Mouse (Mus musculus): Measurements from ENCODE around the gene Acacb.

Gene Acacb

DNA sequence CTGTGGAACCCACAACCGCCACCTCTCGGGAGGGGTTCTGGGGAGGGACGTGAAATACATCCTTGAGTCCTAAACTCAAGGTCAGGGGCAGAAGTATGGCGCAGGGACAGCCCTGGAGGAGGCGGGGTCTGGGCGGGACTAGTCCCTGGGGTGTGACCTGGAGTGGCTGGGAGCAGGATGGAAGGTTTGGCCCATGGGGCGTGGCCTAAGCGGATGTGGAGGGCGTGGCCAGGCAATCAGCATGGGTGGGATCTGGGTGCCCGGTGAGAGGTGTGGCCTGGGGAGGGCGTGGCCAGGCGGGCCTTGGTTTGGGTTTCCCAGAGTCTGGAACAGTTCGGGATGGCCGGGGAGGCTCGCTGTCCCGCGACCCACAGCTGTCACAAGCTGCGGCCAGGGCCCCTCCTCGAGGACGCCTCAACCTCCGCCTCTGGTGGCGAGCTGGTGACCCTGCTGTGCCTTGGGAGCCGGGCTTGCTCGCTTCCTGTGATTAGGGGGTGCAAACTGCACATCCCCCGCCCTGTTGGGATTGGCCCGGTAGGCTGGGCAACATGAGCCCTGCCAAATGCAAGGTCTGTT, 29.3 kb downstream of the Acacb start:
- peak; percentile 99 for DNase-seq (ENCODE audit: low spot score)

DNA sequence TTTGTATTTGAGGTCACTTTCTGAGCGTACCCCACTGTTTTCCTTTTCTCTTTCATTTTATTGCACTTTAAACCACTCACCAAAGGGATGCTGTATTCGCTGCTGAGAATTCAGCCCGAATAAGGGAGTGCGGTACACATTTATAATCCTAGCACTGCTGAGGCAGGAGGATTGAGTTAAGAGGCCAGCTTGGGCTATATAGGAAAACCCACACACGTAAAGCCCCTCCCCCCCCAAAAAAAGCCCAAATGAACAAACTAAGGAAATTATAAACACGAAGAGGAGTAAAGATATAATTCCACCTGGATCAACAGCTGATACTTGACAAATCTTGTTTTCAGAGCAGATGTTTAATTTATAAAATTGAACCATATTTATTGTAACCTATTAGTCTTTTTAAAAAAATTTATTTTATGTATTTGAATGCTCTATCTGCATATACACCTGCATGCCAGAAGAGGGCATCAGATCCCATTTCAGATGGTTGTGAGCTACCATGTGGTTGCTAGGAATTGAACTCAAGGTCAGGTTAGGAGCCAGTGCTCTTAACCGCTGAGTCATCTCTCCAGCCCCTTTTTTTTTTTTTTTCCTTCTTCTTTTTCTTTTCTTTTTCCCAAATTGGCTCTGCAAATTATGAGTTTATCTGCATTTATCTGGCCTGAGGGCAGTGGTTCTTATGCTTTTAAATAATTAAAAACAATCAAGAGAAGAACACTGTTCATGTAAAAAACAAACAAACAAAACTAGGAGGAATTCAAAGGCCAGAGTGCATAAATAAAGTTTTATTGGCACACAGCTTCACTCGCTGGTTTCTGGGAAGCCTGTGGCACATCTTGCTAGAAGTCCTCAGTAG, 30.4 kb downstream of the Acacb start:
- no peak for DNase-seq (ENCODE audit: low spot score)

DNA sequence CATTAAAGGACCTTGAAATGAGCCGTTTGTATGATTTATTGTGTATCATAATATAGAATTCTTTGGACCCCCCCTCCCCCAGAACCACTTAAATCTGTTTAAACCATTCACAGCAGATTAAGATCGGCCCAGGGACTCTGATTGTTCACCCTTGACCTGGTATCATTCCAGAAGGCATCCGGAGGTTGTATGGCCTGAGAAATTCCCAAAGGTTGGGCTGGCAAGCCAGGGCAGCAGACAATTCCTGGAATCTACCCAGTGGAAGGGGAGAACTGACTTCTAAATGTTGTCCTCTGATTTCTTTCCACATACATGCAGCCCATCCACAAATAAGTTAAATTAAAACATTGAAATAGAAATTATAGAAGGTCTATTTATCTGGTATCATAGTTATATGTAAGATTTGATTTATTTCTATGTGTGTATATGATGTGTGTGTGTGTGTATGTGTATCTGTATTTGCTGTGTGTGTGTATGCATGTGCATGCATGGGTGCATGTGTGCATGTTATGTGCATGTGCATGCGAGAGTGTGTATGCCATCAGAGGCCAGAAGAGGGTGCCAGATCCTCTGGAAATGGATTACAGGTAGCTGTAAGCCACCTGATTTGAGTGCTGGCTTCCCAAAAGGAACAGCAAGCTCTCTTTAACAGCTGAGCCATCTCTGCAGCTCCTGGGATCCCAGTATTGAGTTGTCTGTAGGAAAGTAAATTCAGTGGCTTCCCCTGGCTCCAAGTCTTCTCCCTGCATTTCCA, 31.8 kb downstream of the Acacb start:
- no peak for DNase-seq (ENCODE audit: low spot score)

DNA sequence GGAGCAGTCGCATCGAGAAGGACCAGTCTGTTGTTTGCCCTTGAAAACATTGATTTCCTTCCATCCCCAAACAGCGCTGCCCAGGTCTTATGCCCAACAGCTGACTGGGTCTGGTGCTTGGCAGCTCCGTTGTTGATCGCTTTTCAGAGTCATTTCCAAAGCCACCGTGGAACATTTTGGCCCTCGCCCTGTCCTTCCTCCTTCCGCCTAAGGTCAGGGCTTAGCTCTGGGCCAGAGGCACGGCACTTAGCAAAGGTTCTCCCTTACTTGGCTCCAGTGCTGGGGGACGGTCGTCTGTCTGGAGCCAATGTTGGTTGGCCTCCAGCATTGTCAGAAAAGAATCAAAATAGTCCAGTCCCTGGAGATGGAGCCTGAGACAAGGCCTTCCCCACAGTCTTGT, 33.2 kb downstream of the Acacb start:
- no peak for DNase-seq (ENCODE audit: low spot score)

DNA sequence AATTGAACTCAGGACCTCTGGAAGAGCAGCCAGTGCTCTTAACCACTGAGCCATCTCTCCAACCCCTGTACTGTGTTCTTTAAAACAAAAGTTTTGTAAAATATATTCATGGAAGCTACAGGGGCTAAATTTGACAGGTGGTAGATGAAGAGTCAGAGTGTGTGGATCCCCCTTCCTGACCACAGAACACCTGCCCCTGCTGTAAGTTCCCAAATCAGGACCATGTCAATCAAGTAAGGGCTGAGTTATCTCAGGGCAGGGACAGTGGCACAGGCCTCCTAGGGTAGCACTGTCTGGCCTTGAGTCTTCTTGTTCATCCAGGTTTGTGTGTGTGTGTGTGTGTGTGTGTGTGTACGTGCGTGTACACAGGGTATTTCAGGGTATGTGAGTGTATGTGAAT, 37.2 kb downstream of the Acacb start:
- no peak for DNase-seq (ENCODE audit: low spot score)

DNA sequence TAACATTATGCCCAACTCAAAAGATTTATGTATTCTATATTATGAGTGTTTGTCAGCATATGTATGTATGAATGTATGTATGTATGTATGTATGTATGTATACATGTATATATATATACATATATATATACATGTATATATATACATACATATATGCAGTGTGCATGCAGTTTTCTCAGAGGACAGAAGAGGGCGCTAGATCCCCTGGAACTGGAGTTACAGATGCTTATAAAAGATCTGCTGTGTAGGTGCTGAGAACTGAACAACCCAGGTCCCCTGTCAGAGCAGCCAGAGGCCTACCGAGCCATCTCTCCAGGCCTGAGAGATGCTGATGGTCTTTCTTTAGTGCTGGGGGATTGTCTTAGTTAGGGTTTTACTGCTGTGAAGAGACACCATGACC, 40.8 kb downstream of the Acacb start:
- no peak for DNase-seq (ENCODE audit: low spot score)

DNA sequence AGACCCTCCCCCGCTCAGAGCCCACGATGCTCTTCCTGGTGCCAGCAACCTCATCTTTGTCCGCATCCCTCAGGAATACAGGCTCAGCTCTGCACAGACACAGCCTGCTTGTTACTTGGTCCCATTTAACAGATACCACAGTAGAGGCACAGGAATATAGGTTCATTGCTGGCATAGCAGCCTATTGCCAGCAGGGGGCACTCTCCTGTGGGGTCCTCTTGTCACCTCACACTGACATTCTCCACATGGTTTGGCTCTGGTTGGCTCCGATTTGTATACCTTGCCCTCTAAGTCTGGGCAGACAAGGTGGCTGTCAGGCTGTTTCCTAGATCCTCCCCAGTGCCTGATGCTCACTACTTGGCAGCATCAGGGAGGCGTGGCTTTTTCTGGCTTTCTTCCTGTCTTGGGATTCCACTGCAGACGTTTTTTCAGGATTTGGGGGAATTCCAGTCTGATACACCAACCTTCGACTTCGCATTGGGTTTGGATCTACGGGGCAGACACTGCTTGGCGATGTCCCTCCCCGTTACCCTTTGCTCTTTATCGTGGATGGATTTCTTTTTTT, 42.6 kb downstream of the Acacb start:
- no peak for DNase-seq (ENCODE audit: low spot score)

DNA sequence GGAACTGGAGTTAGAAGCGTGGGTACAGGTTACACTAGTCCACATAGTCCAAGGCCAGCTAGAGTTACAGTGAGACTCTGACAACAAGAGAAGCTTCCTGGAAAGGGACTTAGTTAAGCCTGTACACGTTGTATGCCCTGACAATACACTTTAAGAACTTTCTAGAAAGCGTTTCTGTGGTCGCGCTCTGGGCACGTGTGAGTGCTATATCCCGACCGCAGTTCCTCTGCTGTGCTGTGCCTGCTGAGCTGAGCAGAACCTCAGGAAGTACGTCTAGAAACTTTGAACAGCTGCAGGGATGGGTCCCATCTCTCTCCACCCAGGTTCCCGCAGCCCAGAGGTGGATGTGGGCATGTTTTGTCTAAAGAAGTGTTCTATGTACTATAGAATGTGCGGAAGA, 47.8 kb downstream of the Acacb start:
- DNase-seq (ENCODE audit: low spot score): no peak

DNA sequence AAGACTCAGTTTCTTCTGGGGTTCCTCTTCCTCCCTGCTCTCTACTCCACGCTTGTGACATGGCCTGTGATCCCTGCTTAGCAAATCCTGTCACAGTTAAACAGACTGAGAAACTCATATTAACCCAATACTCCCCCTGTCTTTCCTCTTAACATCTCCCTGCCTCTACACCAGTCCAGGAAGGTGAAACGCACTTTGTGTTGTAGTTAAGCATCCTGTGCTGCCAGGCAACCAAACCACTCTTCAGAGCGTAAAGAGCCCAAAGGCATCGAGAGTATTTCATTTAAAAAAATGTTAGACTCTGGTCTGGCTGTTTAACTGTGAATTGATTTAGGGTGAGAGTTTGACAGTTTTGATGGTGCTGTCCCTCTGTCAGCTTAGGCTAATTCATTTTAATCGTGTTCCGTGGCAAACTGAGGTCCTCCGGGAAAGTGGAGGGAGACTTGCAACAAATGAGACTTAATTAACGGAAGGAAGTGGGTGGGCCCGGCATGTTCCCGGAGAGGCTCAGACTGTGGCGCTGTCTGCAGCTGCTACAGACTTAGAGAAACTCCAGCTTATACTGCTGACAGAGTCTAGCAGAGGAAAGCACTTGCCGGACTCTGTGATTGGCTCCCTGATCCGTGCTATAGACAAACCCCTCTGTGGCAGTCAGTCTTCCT, 52.9 kb downstream of the Acacb start:
- peak; percentile 53 for DNase-seq (ENCODE audit: low spot score)

DNA sequence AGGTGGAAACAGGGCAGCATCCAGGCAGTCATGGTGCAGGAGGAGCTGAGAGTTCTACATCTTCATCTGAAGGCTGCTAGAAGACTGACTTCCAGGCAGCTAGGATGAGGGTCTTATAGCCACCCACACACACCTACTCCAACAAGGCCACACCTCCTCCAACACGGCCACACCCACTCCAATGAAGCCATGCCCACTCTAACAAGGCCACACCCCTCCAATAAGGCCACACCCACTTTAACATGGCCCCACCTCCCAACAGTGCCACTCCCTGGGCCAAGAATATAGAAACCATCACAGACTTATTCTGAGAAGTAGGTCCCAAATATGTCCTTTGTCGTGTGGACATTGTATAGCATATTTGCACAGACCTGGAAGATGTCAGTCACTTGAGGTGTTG, 59.8 kb downstream of the Acacb start:
- no peak for DNase-seq (ENCODE audit: low spot score)

DNA sequence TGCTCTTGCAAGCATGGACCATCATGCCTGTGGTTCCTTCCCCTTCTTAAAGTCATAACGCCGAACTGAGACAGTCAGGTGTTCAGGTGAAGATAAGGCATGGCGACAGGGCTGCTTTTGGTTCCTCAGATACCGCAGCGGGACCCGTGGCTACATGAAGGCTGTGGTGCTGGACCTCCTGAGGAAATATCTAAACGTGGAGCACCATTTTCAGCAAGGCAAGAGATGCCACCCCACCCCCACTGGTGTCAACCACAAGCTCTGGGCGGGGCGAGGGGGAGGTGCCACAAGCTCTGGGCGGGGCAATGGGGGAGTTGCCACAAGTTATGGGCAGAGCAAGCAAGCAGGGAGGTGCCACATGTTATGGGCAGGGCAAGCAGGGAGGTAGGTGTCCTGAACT, 66.8 kb downstream of the Acacb start:
- DNase-seq (ENCODE audit: low spot score): no peak

DNA sequence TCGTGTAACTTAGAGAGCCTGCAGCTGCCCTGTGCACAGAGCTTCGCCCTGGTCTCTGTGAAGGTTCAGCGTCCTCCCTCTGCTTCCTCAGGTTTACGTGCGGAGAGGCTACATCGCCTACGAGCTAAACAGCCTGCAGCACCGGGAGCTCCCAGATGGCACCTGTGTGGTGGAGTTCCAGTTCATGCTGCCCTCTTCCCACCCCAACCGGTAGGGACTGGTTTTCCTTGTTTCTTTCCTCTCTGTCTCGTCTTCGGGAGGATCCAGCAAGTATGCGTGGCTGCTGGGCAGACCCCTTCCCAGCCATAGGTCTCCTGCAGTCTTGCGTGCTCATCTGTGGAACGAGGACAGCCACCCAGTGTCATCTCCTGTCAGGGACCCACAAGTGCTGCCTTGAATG, 72.4 kb downstream of the Acacb start:
- DNase-seq (ENCODE audit: low spot score): no peak

DNA sequence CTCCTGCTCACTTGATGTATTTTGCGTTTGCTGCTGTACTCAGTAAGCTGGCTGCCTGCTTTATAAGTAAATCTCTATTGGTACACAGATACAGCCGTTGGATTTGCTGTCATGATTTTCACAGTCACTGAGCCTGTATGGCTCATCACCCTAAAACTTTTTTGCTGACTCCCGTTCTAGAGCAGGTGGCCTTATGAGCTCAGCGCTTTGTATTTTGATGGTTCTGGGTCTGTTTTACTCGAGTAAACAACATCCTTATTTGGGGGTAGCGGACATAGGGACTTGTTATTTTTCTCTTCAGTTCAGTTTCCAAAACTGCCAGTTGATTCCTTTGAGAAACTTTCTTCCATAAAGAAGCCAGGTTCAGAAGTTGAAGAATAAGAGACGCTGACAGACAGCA, 79.7 kb downstream of the Acacb start:
- no peak for DNase-seq (ENCODE audit: low spot score)

DNA sequence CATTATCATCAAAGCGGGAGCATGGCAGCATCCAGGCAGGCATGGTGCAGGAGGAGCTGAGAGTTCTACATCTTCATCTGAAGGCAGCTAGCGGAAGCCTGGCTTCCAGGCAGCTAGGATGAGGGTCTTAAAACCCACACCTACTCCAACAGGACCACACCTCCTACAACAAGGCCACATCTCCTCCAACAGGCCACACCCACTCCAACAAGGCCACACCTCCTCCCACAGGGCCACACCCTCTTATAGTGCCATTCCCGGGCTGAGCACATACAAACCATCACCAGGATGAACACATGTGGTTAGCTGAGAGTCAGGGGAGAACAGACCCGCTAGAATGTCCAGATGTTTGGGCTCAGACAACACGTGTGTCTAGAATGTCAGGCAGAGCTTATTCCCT, 82.6 kb downstream of the Acacb start:
- no peak for DNase-seq (ENCODE audit: low spot score)

DNA sequence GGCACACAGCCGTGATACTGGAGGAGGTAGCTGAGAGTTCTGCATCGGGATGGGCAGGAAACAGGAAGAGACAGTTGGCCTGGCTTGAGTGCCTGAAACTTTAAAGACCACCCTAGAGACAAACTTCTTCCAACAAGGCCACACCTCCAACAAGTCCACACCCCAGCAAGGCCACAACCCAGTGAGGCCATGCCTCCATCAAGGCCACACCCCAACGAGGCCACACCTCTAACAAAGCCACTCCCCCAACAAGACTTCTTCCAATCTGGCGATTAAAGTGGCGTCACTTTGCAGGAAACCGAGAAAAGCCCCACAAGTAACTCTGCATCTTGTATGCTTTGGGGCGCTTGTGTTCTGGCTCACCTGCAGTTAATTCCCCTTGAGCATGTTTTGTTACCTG, 92.6 kb downstream of the Acacb start:
- peak; percentile 13 for DNase-seq (ENCODE audit: low spot score)

DNA sequence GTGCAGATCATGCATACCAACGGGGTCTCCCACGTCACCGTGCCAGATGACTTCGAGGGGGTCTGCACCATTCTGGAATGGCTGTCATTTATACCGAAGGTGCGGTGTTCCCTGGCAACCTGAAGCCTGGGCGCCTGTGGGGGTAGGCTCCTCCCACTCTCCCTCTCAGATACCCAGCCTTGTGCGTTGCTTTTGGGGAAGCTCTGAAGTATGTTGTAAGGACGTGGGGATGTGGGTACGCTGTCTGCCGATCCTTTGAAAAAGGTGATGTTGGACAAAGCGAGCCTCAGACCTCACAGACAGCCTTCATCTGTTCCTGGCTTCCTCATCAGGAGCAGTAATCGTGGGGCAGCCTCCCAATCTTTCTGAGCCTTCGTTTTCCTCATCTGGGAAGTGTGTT, 93.4 kb downstream of the Acacb start:
- DNase-seq (ENCODE audit: low spot score): no peak

DNA sequence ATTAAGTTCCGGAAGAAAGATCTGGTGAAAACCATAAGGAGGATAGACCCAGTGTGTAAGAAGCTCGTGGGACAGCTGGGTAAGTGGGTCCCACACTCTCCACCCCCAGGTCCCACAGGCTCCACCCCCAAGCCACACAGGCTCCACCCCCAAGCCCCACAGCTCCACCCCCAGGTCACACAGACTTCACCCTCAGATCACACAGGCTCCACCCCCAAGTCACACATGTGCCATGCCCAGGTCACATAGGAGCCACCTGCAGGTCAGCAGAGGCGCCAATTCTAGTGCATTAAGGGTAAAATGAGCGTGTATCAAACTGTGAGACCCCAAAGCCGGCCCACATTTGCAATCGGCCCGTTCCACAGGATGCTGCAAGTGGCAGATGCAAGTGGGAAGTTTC, 100.1 kb downstream of the Acacb start:
- no peak for DNase-seq (ENCODE audit: low spot score)

DNA sequence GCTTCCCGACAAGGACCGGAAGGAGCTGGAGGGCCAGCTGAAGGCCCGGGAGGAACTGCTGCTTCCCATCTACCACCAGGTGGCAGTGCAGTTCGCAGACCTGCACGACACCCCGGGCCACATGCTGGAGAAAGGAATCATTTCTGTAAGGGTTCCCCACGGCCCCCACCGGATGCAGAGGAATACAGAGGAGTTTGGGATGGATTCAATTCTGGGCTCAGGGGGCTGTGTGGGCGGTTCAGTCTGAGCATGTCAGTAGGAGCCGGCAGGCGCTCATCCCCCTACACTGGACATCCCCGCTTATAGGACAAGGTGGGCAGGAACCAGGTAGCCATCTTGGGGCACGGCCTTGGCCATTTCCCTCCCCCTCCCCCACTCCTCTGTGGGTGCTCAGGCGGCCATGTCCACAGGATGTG, 101.8 kb downstream of the Acacb start:
- peak; percentile 90 for DNase-seq (ENCODE audit: low spot score)

DNA sequence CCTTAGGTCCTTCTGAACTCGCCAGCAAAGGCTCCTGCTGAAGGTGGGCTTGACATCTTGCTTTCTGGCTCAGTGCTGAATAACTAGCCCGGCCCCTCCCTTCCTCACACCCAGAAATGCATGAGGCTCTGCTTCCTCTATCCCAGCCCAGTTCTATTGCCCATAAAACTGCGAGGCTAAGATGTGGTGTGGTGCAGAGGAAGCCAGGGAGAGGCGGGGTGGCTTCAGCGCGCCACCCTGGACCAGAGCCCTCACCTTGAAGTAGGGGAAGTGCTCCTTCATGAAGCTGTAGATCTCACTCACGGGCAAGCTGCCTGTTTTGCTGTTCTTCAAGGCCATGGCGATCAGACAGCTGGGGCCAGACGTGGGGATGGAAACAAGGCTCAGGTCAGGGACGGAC, 113.2 kb downstream of the Acacb start:
- DNase-seq (ENCODE audit: low spot score): no peak

DNA sequence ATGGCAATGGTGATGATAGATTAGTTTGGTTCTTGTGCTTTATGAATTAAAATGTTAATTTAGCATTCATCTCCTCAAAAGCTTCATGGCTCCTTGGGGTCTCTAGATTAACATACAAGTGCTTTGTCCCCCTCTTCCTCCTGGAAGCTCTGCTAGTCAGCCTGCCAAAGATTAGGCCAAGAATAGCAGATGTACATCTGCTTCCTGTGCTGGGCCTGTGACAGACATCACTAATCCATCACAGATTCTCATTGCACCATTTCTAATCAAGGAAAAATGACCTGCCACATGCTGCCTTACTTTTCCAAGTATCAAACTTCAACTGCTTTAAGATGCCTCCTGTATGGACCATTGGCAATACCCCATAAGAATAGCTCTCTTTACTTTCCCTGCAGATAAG, 115.2 kb downstream of the Acacb start:
- DNase-seq (ENCODE audit: low spot score): no peak

DNA sequence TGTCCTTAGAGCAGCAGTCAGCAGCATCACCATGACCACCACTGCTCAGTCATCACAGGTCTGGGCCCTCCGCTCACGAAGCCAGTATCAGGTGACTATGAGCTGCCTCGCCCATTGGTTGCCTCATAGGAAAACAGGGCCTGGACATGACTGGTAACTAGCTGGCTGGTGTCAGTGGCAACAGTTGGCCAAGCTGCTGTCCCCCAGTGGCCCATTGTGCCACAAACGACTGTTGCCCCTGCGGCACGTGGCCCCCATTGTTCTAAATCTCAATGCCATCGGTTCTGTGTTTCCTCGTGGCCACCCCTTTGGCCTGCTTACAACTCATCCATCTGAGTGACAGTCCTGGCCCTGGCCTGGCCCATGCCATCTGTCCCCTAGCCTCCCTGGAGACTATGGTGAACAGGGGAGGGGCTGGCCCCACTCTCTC, 117.7 kb downstream of the Acacb start:
- peak; percentile 52 for DNase-seq (ENCODE audit: low spot score)

DNA sequence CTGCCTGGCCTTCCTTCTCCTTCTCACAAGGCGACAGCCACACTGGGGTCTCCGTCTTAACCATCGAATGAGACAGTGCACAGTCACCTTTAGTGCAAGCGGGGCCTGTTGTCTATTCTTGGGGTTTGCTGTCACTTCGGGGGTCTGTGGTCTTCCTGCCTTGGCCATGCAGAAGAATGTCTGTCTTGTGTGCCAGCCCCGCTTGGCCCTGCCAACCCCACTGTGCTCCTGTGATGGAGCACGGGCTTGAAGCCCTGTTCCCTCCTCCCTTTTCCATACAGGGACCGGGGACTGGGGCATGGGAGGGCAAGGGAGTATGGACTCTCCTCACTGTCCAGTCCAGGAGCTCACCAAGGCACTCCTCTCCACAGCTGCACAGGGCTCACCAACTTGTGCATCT, 118.5 kb downstream of the Acacb start:
- no peak for DNase-seq (ENCODE audit: low spot score)

Data from embryo, embryonic 10 days (tissue).